Mouse (Mus musculus): Measurements from ENCODE around the gene Cfap221.

DNA sequence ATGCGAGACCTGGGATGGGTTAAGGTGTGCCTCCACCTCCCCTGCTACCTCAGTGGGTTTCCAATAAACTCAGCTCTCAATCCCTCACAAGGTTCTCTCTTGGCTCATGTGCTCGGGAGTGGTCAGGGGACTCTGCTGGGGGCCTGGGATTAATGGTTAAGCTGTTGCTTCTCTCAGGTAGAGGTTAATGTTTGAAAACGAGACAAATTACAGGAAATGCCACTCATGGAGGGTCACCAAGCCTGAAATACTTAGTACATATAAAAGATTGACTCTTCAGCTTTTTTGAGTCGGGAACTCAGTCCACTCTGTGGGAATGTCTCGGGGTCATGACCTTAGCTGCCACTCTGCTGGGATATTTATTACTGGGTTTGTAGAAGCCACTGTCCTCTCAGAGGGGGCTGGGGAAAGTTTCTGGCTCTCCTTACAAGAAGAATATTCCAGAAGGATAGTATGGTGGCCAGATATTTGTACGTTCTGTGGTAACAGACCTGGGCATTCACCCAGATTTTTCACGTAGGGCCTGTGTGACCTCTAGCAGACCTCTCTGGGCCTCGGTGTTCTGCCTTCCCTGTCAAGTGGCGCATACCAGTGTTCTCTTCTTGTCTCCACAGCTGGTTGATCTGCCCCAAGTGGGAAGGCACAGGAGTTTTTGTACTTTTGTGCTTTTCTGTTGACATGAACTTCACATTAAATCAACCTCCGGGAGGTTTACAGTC is 27.5 kb upstream of the Cfap221 start:
- TF ChIP-seq CTCF (IDR thresholded peaks at IDR 0.05; ENCODE audit: low read depth, low read length) (no peak), POLR2A (IDR thresholded peaks at IDR 0.05; ENCODE audit: extremely low read depth, insufficient read depth, low read length) (no peak)
